Mouse (Mus musculus): ENCODE results near the gene Gm7954. TPM values are rescaled to one million over a fixed set of nuclear protein-coding genes. Genes with fewer than 3 reads are reported as not detected.
"Not testable (repeated sequence)": the region's sequence is repeated elsewhere in the genome, so short reads cannot be mapped to it uniquely, and the experiment has no call there.

Gene Gm7954
- not detected for polyA plus RNA-seq (2017; shearing (Covaris generic))

DNA sequence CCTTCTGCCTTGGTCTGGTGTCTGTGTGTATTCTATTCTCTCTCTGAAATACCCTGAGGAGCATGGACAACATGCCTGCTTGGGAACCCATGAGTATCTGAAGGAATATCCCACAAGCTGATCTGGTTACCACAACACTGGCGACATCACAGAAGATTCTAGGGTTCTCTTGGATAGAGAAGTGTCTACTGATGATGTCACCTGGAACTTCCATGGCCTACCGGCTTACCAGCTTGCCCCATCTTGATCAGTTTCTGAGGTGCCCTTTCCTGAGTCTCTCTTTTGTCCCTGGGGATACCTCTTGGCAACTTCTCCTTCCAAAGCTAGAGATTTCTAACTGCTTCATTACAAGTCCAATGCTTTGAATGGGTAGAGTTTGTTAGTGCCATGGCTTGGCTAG is at the start of gene Gm7954:
TSS of gene Gm7954 (minus strand) at position 101 of the 400 bp plus-strand sequence.
- not testable (repeated sequence) for ATAC-seq

DNA sequence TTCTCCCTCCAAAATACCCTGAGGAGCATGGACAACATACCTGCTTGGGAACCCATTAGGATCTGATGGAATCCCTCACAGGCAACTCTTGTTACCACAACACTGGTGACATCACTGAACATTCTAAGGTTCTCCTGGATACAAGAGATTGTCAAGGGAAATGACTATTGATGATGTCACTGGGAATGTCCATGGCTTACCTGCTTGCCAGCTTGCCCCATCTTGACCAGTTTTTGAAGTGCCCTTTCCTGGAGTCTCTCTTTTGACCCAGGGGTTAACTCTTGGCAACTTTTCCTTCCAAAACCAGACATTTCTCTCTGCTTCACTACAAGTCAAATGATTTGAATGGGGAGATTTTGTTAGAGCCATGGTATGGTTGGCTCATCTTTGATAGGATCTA is 36.1 kb upstream of the Gm7954 start, which contains the start of gene Gm3486:
TSS of gene Gm3486 (minus strand) at position 101 of the 400 bp plus-strand sequence.
- ATAC-seq = not testable (repeated sequence)

GRCm38 (mm10) chr14:41425393-41426075 is 27.8 kb downstream of the Gm7954 start:
- ATAC-seq = not testable (repeated sequence)

DNA sequence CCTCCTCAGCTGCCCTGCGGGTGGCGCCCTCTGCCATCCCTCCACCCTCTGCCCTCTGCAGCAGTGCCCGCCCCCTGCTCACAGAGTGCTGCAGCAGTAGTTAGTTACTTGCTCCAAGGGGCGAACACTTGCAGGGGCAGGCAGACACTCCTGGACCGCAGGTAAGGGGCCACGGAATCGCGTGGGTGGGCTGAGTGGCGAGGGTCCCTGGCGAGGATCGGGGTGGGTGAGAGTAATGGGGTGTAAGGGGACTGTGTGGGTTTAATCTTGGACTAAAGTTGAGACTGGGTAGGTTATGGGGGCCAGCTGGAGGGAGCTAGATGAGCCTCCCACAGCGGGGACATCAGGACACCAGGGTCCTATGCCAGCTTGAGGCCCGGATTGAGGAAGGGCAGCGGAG is 28.6 kb downstream of the Gm7954 start:
- ATAC-seq = not testable (repeated sequence)

- not testable (repeated sequence) for ATAC-seq
These were observed 45.1 kb downstream of the Gm7954 start, which contains the start of gene Gm6482 for GRCm38 (mm10) chr14:41408181-41408580. Gene Gm6482 (minus strand): TSS chr14:41408281.

Other genes with a start within 250 kb of the Gm7954 start
- not detected for gene Gm2832, start 174.7 kb downstream of the Gm7954 start, polyA plus RNA-seq (2017; shearing (Covaris generic))
- gene Gm5798, start 104.9 kb downstream of the Gm7954 start, polyA plus RNA-seq (2017; shearing (Covaris generic)) = not detected
- gene Gm7945, start 67.1 kb downstream of the Gm7954 start, polyA plus RNA-seq (2017; shearing (Covaris generic)) = not detected
- gene Gm6482, start 45.2 kb downstream of the Gm7954 start, polyA plus RNA-seq (2017; shearing (Covaris generic)) = not detected
- gene Gm3486, start 36.0 kb upstream of the Gm7954 start, polyA plus RNA-seq (2017; shearing (Covaris generic)) = not detected
- gene Gm7970, start 102.1 kb upstream of the Gm7954 start, polyA plus RNA-seq (2017; shearing (Covaris generic)) = not detected
- not detected for gene 1700049E17Rik2, start 119.7 kb upstream of the Gm7954 start, polyA plus RNA-seq (2017; shearing (Covaris generic))
- gene Gm3072, start 171.1 kb upstream of the Gm7954 start, polyA plus RNA-seq (2017; shearing (Covaris generic)) = not detected
- gene Gm3676, start 193.0 kb upstream of the Gm7954 start, polyA plus RNA-seq (2017; shearing (Covaris generic)) = not detected
- gene Gm8068, start 248.4 kb upstream of the Gm7954 start, polyA plus RNA-seq (2017; shearing (Covaris generic)) = not detected